Mouse (Mus musculus) testis, adult 2 months (tissue): ENCODE results near the gene Iqgap2. TPM values are rescaled to one million over a fixed set of nuclear protein-coding genes. Genes with fewer than 3 reads are reported as not detected.

ENCODE experiments used
- H3K27ac ChIP-seq: fragments of 200-500 bp; 2 replicates; pipeline ENCODE4 v1.5.1; 2012; ENCODE audit warnings: low read depth, low read length; ENCODE audit not compliant: control insufficient read depth, insufficient read depth
- H3K27me3 ChIP-seq: fragments of 200-500 bp; 2 replicates; pipeline ENCODE4 v1.6.1; 2012; ENCODE audit warnings: mild to moderate bottlenecking, low read length, moderate library complexity; ENCODE audit not compliant: control insufficient read depth, insufficient read depth
- H3K36me3 ChIP-seq: fragments of 200-500 bp; 2 replicates; pipeline ENCODE4 v1.6.1; 2012; ENCODE audit warnings: mild to moderate bottlenecking, low read length; ENCODE audit not compliant: control insufficient read depth, insufficient read depth
- H3K4me1 ChIP-seq: fragments of 200-500 bp; 2 replicates; pipeline ENCODE4 v1.6.1; 2012; ENCODE audit warnings: low read length; ENCODE audit not compliant: control insufficient read depth, insufficient read depth
- H3K4me3 ChIP-seq: fragments of 200-500 bp; 2 replicates; pipeline ENCODE4 v1.5.1; 2012; ENCODE audit warnings: low read depth, mild to moderate bottlenecking, low read length, moderate library complexity, mixed read lengths; ENCODE audit not compliant: control insufficient read depth
- CTCF ChIP-seq: fragments of 200-500 bp; IDR thresholded peaks from 2 replicates; pipeline ENCODE4 v1.5.1; 2012; ENCODE audit warnings: low read depth, mild to moderate bottlenecking, inconsistent platforms, low read length, moderate library complexity; ENCODE audit not compliant: control insufficient read depth, insufficient read depth, insufficient replicate concordance
- POLR2A ChIP-seq: fragments of 200-500 bp; IDR thresholded peaks from 2 replicates; pipeline ENCODE4 v1.6.1; 2012; ENCODE audit warnings: low read depth, mild to moderate bottlenecking, inconsistent platforms, low read length, moderate library complexity; ENCODE audit not compliant: control insufficient read depth
- polyA plus RNA-seq: library from polyadenylated mRNA; depleted of rRNA; stranded (reverse); fragments of >200 nt; gene quantifications from 2 replicates; pipeline ENCODE4 v1.2.3, GENCODE M21; 2012

Iqgap2 gene
- polyA plus RNA-seq, 1 experiment: 2.9 TPM

GRCm38 (mm10) chr13:95671108-95671897 is 220.4 kb downstream of the Iqgap2 start:
- H3K4me1 ChIP-seq: no peaks in the 10 kb centered on the region; the same call in 1 of the 2 replicates
- no peaks in the 10 kb centered on the region for H3K36me3 ChIP-seq
- TF ChIP-seq POLR2A: no peak
- TF ChIP-seq CTCF: no peak
- H3K27me3 ChIP-seq: no peaks in the 10 kb centered on the region
- H3K27ac ChIP-seq: no peak overlapping the region
- no peak overlapping the region for H3K4me3 ChIP-seq

- TF ChIP-seq POLR2A (no peak), CTCF (no peak)
- no peaks in the 10 kb centered on the region; the same call in 1 of the 2 replicates for H3K4me1 ChIP-seq
- H3K36me3 ChIP-seq: no peaks in the 10 kb centered on the region
- H3K27ac ChIP-seq: no peak overlapping the region
- no peaks in the 10 kb centered on the region for H3K27me3 ChIP-seq
- no peak overlapping the region for H3K4me3 ChIP-seq
Measured at GRCm38 (mm10) chr13:95670534-95670933, 221.2 kb downstream of the Iqgap2 start.

- Histone ChIP-seq H3K36me3 (no peaks in the 10 kb centered on the region), H3K27ac (no peak overlapping the region), H3K27me3 (no peaks in the 10 kb centered on the region), H3K4me3 (no peak overlapping the region), H3K4me1 (no peaks in the 10 kb centered on the region; the same call in 1 of the 2 replicates)
- no peak for TF ChIP-seq CTCF
- no peak for TF ChIP-seq POLR2A
Measured at GRCm38 (mm10) chr13:95667260-95667659, 224.5 kb downstream of the Iqgap2 start.

- no peak overlapping the region for H3K27ac ChIP-seq
- no peaks in the 10 kb centered on the region for H3K36me3 ChIP-seq
- H3K27me3 ChIP-seq: no peaks in the 10 kb centered on the region
- no peak overlapping the region for H3K4me3 ChIP-seq
- H3K4me1 ChIP-seq: no peaks in the 10 kb centered on the region
- TF ChIP-seq CTCF: no peak
- TF ChIP-seq POLR2A: no peak
Measured at GRCm38 (mm10) chr13:95665644-95666356, 225.9 kb downstream of the Iqgap2 start.

GRCm38 (mm10) chr13:95663834-95664233 is 227.9 kb downstream of the Iqgap2 start:
- H3K27me3 ChIP-seq: no peaks in the 10 kb centered on the region
- no peak overlapping the region for H3K4me3 ChIP-seq
- H3K4me1 ChIP-seq: no peaks in the 10 kb centered on the region
- H3K27ac ChIP-seq: no peak overlapping the region
- H3K36me3 ChIP-seq: no peaks in the 10 kb centered on the region
- TF ChIP-seq POLR2A (no peak), CTCF (no peak)

- no peak for TF ChIP-seq POLR2A
- TF ChIP-seq CTCF: no peak
- Histone ChIP-seq H3K27ac (no peak overlapping the region), H3K4me1 (no peaks in the 10 kb centered on the region), H3K4me3 (no peak overlapping the region), H3K36me3 (no peaks in the 10 kb centered on the region), H3K27me3 (no peaks in the 10 kb centered on the region)
Measured at GRCm38 (mm10) chr13:95659432-95659831, 232.3 kb downstream of the Iqgap2 start.

- Histone ChIP-seq H3K36me3 (no peaks in the 10 kb centered on the region), H3K4me1 (no peaks in the 10 kb centered on the region), H3K4me3 (no peak overlapping the region), H3K27ac (no peak overlapping the region), H3K27me3 (no peaks in the 10 kb centered on the region)
- TF ChIP-seq POLR2A: no peak
- no peak for TF ChIP-seq CTCF
Measured at GRCm38 (mm10) chr13:95657171-95657570, 234.6 kb downstream of the Iqgap2 start.

GRCm38 (mm10) chr13:95655284-95655683 is 236.4 kb downstream of the Iqgap2 start:
- TF ChIP-seq POLR2A (no peak), CTCF (no peak)
- H3K27me3 ChIP-seq: no peaks in the 10 kb centered on the region
- no peak overlapping the region for H3K27ac ChIP-seq
- H3K4me3 ChIP-seq: no peak overlapping the region
- H3K4me1 ChIP-seq: no peaks in the 10 kb centered on the region
- H3K36me3 ChIP-seq: no peaks in the 10 kb centered on the region
